Mouse (Mus musculus) lung, postnatal 14 days (tissue): Measurements from ENCODE around the gene Thap7.
"Not testable (repeated sequence)": the region's sequence is repeated elsewhere in the genome, so short reads cannot be mapped to it uniquely, and the experiment has no call there.

Source experiments
- DNase-seq: peaks from one replicate; pipeline ENCODE4 v3.0.0; 2021

Thap7 gene

DNA sequence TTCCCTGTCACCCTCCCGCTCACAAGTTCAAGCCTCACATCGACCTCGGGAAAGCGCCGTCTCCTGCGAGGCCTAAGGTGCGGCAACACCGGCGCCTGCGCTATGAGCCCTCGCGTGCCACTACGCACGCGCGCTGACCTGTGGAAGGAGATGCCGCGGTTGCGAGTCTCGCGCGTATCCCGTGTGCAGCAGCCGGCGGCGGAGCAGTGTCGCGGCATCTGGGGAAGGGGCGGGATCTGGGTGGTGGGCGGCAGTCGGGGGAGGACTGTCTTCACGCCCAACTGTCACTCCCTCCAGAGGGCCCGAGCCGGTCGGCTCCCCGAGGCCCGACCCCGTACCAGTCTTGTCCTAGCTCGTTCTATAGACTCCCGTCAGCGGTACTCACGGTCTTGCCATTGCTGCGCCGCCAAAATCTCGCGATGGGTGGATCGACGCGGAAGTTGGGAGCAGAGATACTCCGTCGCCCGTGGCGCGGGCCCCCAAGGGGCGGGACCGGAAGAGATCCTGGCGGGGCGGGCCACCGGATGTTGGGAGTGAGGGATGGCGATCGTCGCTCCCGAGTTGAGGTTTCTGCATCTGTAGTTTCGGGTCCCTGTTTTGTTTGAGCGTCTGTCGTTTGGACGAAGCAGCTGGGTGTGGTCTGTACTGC, at the start of gene Thap7:
Gene Thap7, minus strand, starts transcription at position 497 of the 649 bp plus-strand sequence.
- DNase-seq = peak; percentile 97

- no peak for DNase-seq
These were observed 45.9 kb upstream of the Thap7 start for GRCm38 (mm10) chr16:17576825-17577215.

DNA sequence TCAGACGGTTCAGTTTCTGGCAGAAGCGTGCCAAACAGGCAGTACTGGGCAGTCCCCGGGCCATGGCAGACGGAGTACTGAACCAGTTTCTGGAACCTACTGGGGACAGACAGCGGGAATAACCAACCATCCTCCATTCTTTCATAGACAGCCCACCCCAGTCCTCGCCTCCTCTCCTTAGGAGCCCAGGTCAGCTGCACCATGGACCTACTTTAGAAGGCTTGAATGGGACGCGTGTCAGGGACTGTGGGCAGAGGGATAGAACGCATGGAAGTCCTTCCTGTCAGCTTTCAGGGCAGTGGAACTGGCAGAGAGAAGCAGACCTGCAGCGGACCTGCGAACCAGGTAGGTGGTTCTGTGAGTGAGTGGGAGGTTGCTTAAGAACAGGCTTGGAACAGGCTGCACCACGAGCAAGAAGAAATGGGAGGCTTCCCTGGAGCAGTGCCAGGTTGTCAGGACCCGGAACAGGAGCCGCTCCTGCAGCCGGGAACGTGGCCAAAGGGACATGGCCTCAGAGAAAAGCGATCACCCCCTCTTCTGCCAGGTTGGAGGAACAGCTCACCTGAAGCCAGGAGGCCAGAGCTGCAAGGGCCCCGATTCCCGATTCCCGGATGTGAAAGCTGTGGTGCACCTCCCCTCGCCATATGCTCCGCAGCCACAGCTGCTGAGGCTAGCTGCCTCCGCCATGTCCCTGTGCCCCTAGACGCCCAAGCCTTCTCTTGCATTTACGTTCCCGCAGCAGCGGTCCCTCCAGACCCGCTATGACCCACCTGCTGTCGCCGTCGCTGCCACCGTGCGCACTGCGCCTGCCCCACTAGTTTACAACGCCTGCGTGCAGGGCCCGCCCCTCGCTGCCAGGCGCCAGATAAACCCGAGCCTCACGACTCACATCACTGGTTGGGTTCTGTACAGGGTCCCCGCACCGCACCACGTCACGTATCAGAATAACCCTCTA, 45.2 kb upstream of the Thap7 start:
- DNase-seq = peak; percentile 75

- DNase-seq = no peak
These were observed 35.2 kb upstream of the Thap7 start for GRCm38 (mm10) chr16:17566186-17566585.

DNA sequence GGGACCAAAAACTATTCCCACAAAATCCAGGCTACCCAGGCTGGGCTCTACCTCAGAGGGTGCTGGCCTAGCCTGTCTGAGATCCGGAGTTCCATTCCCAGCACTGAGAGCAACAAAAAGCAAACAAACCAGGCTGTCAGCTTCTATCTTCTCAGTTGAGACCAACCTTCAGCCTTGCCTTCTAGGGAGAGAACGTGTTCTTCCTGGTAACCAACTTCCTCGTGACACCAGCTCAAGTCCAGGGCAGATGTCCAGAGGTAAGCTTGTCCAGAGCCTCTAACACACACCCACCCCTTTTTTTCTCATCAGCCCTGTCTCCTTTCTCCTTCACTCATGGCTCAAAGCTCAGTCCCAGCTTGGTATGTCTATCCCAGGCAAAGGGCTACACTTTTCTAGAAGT, 33.8 kb upstream of the Thap7 start:
- no peak for DNase-seq

DNA sequence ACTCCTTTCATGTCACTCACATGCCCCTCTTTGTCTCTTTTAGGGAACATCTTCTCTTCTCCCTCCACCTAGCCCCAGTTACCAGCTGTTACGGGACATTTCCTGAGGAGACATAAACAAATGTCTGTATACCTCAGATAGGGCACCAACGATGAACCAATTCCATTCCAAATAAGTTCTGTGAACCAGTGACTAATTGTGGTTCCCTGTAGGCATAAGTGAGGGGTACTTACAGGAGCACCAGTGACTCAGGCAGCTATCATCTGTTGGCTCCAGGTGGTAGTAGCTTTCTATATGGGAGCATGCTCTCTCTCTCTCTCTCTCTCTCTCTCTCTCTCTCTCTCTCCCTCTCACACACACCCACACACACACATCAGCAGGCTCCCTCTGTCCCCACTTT, 33.3 kb upstream of the Thap7 start:
- no peak for DNase-seq

GRCm38 (mm10) chr16:17563580-17563979, 32.6 kb upstream of the Thap7 start:
- DNase-seq = no peak

DNA sequence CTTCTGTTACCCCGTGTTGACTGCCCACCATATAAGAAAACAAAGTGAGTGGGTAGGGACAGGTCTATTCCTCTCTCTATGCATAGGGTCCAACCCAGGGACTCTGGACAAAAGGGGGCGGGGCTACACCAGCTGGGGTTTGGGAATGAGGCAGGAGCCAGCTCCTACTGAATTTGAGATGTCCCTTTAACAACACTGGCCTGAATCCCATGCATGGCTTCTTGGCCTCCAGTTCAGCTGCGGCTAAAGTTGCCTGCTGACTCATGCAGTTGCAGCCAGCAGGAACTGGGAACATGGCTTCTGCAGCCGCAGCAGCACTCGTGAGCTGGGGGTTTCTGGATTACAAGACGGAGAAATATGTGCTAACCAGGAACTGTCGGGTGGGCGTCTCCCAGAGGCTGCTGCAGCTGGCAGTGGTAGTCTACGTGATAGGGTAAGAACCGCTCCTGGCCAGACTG, 30.8 kb upstream of the Thap7 start, which contains the start of gene P2rx6:
Gene P2rx6, plus strand, starts transcription at position 135 of the 458 bp plus-strand sequence.
- DNase-seq = peak; percentile 40

DNA sequence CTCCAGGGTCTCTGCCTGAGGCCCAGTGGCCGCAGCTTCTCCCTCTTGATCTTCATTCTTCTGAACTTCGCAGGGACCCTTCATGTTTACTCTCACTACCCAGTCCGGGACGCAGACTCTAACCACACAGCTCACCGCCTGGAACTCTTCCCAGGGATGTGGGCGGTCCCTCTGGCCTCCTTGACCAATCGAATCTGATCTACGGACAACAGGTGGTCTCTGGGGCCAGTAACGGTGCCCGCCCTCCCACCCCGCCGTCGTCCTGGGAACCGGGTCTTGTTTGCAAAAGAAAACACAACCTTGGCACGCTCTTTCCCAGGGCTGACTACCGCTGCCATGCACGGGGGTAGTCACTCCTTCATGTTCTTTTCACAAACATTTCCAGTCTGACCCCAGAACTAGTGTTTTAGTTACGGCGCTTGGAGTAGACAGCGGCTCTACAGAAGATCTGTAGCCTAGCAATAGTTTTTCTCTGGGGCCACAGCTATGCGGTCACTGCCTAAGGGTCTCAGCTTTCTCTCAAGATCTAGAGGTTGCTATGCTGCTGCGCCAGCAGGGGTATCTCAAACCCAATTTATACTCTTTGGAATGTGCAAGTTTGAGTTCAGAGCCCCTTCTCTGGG, 30.3 kb upstream of the Thap7 start, which contains the start of gene Lrrc74b:
Gene Lrrc74b, minus strand, starts transcription at position 120 of the 623 bp plus-strand sequence.
- peak; percentile 74 for DNase-seq

DNA sequence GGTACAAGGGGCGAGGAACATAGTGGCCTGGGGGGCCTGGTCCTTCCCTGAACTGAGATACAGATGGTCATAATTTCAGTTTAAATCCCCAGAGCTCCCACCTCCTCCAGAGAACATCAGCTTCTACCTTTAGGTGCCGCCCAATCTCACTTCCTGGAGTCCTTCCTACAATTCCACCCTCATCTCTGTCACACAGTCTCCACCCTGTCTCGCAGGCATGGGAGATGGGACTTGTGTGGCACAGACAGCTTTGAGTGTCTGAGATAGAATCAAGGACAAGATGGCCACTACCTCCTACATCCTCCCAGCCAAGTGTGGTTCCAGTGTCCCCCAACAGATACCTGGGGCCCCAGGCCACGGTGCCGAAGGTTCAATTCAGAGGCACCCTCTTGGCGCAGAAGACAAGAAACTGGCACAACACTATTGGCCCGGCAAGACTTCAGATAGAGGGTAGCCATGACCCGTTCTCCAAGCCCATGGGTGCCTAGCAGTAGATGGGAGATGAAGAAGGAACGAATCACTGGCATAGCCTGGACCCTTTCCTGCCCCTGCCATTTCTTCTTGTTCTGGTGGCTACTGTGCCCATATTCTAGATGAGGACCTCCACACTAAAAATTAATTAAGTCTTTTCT, 28.6 kb upstream of the Thap7 start:
- DNase-seq = no peak

DNA sequence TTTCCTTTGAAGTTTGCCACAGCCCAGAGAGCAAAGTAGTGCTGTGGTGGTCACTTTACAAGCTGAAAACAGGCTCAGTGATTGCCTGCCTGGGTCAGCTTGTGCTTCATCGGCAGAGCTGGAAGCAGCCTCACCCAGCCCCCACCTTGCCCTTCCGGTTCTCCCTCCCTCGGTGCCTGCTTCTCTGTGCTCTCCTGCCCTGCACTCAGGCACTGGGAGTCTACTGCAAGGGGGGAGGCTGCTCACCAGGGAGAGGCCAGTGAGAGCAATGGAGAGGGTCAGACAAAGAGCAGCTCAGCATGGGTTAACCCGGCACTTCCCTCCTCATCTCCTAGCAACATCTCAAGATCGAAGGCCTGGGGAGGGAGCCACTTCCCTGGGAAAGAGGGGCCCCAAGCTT, 27.9 kb upstream of the Thap7 start:
- DNase-seq = no peak

DNA sequence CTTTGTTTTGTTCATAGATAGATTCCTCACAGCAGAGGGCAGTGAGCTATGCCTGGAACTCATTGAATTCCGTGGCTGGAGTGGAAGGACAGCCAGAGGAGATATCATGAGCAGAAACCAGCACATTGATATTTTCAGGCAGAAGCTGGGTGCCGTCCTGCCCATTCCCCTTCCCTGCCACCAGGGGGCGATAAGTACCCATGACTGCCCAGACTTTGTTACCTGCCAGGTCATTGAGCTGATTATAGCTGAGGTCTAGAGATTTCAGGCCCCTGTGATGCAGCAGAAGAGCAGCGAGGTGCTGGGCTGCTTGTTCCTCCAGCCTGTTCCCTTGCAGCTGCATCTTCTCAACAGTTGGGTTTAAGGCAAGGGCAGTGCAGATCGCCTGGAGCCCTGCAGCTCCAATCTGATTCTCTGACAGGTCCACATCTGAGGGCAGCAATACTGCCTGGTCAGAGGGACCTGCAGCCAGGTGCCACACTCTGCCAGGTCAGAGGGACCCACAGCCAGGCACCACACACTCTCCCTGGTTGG, 27.1 kb upstream of the Thap7 start:
- peak; percentile 76 for DNase-seq

DNA sequence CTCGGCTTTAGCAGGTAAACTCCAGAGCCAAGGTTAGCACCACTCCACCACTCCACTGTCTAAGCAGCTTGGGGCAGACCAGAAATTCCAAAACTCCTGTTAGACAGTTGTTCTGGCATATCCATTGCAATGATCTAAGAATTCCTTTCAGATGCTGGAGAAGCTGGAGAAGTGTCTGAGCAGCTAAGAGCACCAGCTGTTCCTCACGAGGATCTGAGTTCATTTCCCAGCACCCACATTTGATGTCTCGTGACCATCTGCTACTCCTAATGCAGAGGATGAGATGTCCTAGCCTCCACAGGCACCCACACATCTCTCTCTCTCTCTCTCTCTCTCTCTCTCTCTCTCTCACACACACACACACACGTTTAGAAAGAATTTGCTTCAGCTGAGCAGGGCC, 26.0 kb upstream of the Thap7 start:
- DNase-seq = no peak

- no peak for DNase-seq
These were observed 25.2 kb upstream of the Thap7 start for GRCm38 (mm10) chr16:17556180-17556579.

DNA sequence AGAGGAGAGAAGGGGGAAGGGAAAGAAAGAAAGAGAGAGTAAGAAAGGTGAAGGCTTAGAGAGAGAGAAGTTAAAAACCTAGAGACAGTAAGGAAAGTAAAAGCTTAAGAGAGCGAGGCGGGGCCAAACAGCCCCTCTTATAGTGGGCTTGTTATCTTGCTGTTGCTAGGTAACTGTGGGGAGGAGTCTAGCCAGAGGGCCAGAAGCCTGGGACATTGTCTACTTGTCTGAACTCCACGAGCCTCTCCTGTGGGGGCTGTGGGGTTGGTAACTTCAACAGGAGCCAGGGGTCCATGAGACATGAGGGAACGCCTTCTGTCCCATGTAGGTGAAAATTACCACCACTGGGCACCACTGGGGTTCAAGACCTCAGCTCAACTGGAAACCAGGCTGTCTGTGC, 23.8 kb upstream of the Thap7 start:
- not testable (repeated sequence) for DNase-seq

- peak; percentile 68 for DNase-seq
These were observed 23.2 kb upstream of the Thap7 start for GRCm38 (mm10) chr16:17553910-17554685.

GRCm38 (mm10) chr16:17552837-17553236, 21.9 kb upstream of the Thap7 start:
- DNase-seq = no peak

GRCm38 (mm10) chr16:17542632-17543031, 11.7 kb upstream of the Thap7 start:
- DNase-seq = no peak

- DNase-seq = no peak
These were observed 5.6 kb upstream of the Thap7 start for GRCm38 (mm10) chr16:17536584-17536983.

- DNase-seq = no peak
These were observed 1.9 kb upstream of the Thap7 start for GRCm38 (mm10) chr16:17532676-17533329.

DNA sequence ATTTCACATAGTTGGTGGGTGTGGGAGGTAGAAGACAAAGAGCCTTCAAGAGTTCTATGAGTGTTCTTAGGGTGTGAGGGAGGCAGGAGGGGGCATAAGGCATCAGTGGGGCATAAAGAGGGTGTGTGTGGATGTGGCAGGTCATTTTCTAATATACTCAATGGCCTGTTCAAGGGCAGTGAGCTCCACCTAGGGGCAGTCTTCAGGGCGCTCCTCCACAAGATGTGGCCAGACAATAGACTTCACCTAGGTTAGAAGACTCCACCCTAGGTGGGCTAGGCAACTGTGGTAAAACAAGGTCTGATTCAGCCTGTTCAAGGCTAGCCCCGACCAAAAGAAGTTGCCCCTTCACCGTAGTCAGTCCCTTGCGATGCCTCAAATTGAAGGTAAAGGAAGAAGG, 1.3 kb upstream of the Thap7 start:
- peak; percentile 23 for DNase-seq
